Mouse (Mus musculus): ENCODE data around the gene Adamts8. TPM values are rescaled to one million over a fixed set of nuclear protein-coding genes. Genes with fewer than 3 reads are reported as not detected.

Gene Adamts8
- polyA plus RNA-seq, 1 experiment from 2014 or later, result 2.3 TPM

- ATAC-seq (ENCODE audit: low FRiP score, low read depth), result no peak
- H3K4me1 ChIP-seq (replicated peaks), result no peaks in the 10 kb centered on the region
- no peaks in the 10 kb centered on the region for H3K27me3 ChIP-seq
- no peak overlapping the region for H3K27ac ChIP-seq (replicated peaks)
- no peaks in the 10 kb centered on the region for H3K9me3 ChIP-seq
- no peaks in the 10 kb centered on the region for H3K36me3 ChIP-seq
- H3K4me3 ChIP-seq, result no peak overlapping the region
- H3K9ac ChIP-seq, result no peak overlapping the region
- WGBS, result 84% methylated on average over 5 of the region's 5 CpGs
- no peak overlapping the region for H3K4me2 ChIP-seq
These were observed 31.9 kb upstream of the Adamts8 start for GRCm38 (mm10) chr9:30910491-30910890.

GRCm38 (mm10) chr9:30912161-30912560 lies 30.2 kb upstream of the Adamts8 start:
- Histone ChIP-seq H3K4me3 (no peak overlapping the region), H3K27me3 (no peaks in the 10 kb centered on the region), H3K4me1 (replicated peaks) (no peaks in the 10 kb centered on the region), H3K4me2 (no peak overlapping the region), H3K27ac (replicated peaks) (no peak overlapping the region), H3K36me3 (no peaks in the 10 kb centered on the region), H3K9me3 (no peaks in the 10 kb centered on the region), H3K9ac (no peak overlapping the region)
- 87% methylated on average over 3 of the region's 3 CpGs for WGBS
- no peak for ATAC-seq (ENCODE audit: low FRiP score, low read depth)

- 86% methylated on average over 3 of the region's 3 CpGs for WGBS
- no peak for ATAC-seq (ENCODE audit: low FRiP score, low read depth)
- H3K9ac ChIP-seq, result no peak overlapping the region
These were observed 28.9 kb upstream of the Adamts8 start for GRCm38 (mm10) chr9:30913429-30913828.

GRCm38 (mm10) chr9:30914241-30914640 lies 28.1 kb upstream of the Adamts8 start:
- no peaks in the 10 kb centered on the region for H3K36me3 ChIP-seq
- H3K9ac ChIP-seq, result no peak overlapping the region
- H3K27me3 ChIP-seq, result no peaks in the 10 kb centered on the region
- no peak overlapping the region for H3K27ac ChIP-seq (replicated peaks)
- 94% methylated on average over 2 of the region's 2 CpGs for WGBS
- no peak overlapping the region for H3K4me3 ChIP-seq
- no peaks in the 10 kb centered on the region for H3K9me3 ChIP-seq
- ATAC-seq (ENCODE audit: low FRiP score, low read depth), result no peak
- no peak overlapping the region for H3K4me2 ChIP-seq
- peaks cover 10% of the 10 kb centered on the region for H3K4me1 ChIP-seq (replicated peaks)

More at GRCm38 (mm10) chr9:30913429-30913828, 28.9 kb upstream of the Adamts8 start:
- H3K27me3 ChIP-seq, result no peaks in the 10 kb centered on the region
- no peak overlapping the region for H3K4me2 ChIP-seq
- H3K9me3 ChIP-seq, result no peaks in the 10 kb centered on the region
- H3K27ac ChIP-seq (replicated peaks), result no peak overlapping the region
- no peaks in the 10 kb centered on the region for H3K36me3 ChIP-seq
- H3K4me3 ChIP-seq, result no peak overlapping the region
- peaks cover 3% of the 10 kb centered on the region for H3K4me1 ChIP-seq (replicated peaks)

GRCm38 (mm10) chr9:30916266-30916968 lies 25.9 kb upstream of the Adamts8 start:
- Histone ChIP-seq H3K9ac (no peak overlapping the region), H3K9me3 (no peaks in the 10 kb centered on the region), H3K27ac (replicated peaks) (no peak overlapping the region), H3K27me3 (peaks cover 5% of the 10 kb centered on the region; the same call in 1 of the 2 replicates), H3K4me3 (no peak overlapping the region), H3K4me2 (no peak overlapping the region), H3K4me1 (replicated peaks) (peaks cover 15% of the 10 kb centered on the region), H3K36me3 (no peaks in the 10 kb centered on the region)
- ATAC-seq (ENCODE audit: low FRiP score, low read depth), result no peak
- WGBS, result 88% methylated on average over 6 of the region's 6 CpGs

DNA sequence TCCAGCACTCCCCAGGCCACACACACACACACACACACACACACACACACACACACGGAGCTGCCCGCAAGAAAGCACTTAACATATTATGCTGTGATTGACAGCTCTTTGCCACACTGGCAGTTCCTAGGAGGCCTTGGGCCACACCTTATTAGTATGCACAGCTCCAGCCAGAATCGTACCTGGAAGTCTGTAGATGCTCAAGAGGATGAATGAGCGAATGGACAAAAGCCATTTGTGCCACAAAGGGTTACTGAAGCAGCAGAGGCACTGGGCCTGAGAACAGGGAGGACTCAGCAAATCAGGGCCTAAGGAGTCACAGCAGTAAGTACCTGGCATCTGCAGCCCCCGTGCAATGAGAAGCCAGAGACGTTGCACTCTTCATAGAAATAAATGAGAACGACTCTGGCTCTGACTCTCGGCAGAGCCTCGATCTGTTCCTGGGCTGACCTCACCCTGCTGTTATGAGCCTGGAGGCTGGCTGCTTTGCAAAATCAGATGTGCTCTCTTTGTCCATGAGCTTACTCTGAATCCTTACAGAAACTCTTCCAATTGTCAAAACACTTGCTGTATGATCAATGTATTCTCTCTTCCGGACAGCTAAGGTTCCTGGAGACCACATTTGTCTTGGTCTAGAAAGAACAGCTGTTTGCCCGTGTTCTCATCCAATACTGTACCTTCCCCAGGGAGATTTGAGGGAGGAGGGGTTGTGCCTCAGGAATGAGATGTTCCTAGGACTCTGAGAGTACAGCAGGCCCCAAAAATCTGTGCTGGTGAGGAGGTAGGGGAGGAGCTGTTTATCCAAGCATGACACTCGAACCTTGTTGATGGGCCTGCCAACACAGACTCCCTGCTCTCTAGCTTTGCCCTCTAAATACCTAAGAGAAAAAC lies 23.7 kb upstream of the Adamts8 start:
- H3K27ac ChIP-seq (replicated peaks), result no peak overlapping the region
- H3K36me3 ChIP-seq, result no peaks in the 10 kb centered on the region
- H3K27me3 ChIP-seq, result peaks cover 8% of the 10 kb centered on the region; the same call in 1 of the 2 replicates
- no peak for ATAC-seq (ENCODE audit: low FRiP score, low read depth)
- H3K4me1 ChIP-seq (replicated peaks), result peaks cover 28% of the 10 kb centered on the region
- WGBS, result 39% methylated on average over 12 of the region's 12 CpGs
- H3K9me3 ChIP-seq, result no peaks in the 10 kb centered on the region
- 0 out of 2 replicates have a peak overlapping the region, but pooled peaks have one; percentile 0 for H3K4me3 ChIP-seq
- peak overlapping the region; percentile 97 for H3K4me2 ChIP-seq
- H3K9ac ChIP-seq, result peak overlapping the region; percentile 12; the same call in 1 of the 2 replicates

DNA sequence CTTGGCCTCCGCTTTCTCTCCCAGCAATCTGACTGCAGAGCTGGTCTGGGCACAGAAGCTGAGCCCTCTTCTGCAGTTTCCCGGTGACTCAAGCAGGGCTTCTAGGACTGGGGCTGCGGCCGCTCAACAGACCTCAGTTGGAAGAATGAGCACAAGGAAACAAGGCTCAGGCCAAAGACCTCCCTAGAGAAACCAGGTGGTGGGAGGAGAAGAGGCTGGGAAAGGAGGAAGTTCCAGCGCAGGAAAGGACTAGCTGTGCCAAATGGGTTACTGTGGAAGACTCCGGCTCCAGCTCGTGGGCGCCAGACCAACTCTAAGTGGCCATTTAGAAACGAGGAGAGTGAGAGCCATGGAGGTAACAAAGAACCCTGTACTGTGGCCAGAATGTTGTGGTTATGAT lies 22.7 kb upstream of the Adamts8 start:
- H3K27ac ChIP-seq (replicated peaks), result no peak overlapping the region
- 86% methylated on average over 9 of the region's 9 CpGs for WGBS
- H3K36me3 ChIP-seq, result no peaks in the 10 kb centered on the region
- no peak overlapping the region for H3K4me3 ChIP-seq
- no peak for ATAC-seq (ENCODE audit: low FRiP score, low read depth)
- no peaks in the 10 kb centered on the region for H3K9me3 ChIP-seq
- H3K4me2 ChIP-seq, result peak overlapping the region; percentile 97; the same call in 1 of the 2 replicates
- peaks cover 9% of the 10 kb centered on the region; the same call in 1 of the 2 replicates for H3K27me3 ChIP-seq
- peaks cover 28% of the 10 kb centered on the region for H3K4me1 ChIP-seq (replicated peaks)
- H3K9ac ChIP-seq, result no peak overlapping the region

DNA sequence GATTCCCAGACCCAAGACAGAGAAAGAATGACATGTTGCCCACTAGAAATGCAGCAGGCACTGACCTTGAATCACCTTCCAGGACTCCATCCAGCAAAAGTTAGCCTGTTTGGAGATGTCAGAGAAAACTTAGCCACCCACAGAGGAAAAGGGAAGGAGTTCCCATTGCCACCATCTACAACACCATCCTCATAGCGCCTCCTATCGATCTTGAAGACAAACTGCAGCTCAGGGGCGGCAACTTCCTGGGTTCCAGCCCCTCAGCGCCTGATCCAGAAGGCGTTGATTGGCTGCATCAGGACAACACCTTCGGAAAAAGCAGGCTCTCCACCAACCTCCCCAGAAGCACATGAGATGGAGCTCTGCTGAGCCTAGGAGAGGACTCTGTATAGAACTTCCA lies 21.6 kb upstream of the Adamts8 start:
- peaks cover 9% of the 10 kb centered on the region; the same call in 1 of the 2 replicates for H3K27me3 ChIP-seq
- WGBS, result 24% methylated on average over 6 of the region's 6 CpGs
- H3K36me3 ChIP-seq, result no peaks in the 10 kb centered on the region
- peak overlapping the region; percentile 68 for H3K4me3 ChIP-seq
- no peaks in the 10 kb centered on the region for H3K9me3 ChIP-seq
- H3K9ac ChIP-seq, result no peak overlapping the region
- H3K4me1 ChIP-seq (replicated peaks), result peaks cover 28% of the 10 kb centered on the region
- H3K4me2 ChIP-seq, result peak overlapping the region; percentile 97
- ATAC-seq (ENCODE audit: low FRiP score, low read depth), result no peak
- no peak overlapping the region for H3K27ac ChIP-seq (replicated peaks)

DNA sequence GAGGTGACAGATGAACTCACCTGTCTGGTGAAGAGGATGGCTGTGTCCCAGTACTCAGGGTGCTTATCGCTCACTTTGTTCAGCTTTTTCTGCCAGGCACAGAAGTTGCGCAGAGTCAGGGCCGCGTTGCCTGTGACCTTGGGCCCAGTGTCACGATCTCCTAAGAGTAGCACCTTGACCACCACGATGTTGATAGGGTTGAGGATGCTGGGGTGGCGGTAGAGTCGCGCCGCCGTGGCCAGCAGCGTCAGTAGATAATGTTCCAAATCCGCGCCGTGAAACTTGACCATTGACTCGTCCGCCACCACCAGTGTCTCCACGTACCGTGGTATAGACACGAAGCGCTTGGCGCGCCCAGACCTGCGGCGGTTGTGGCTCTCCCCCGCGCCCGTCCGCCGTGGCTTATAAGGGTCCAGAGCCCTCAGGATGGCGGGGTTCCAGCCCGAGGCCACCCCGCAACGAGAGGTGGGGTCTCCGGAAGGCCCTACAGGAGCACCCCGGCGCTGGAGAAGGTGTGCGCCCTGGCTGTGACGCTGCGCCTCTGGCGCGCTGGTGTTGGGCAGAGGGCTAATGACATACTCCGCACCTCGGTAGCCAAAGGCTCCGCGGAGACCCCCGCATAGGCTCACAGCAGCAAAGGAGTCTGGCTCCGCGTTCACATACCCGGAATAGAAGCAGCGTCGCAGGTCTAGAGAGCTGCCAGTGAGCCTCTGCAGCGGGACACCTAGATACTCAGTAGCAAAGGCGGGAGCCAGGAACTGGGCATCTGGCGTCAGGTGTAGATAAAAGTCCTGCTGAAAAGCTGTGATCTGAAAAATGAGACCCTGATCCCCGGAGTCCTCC lies 20.9 kb upstream of the Adamts8 start:
- Histone ChIP-seq H3K27ac (replicated peaks) (peak overlapping the region; percentile 49; the same call in 1 of the 2 replicates), H3K27me3 (peaks cover 9% of the 10 kb centered on the region; the same call in 1 of the 2 replicates), H3K9ac (peak overlapping the region; percentile 51), H3K36me3 (no peaks in the 10 kb centered on the region), H3K4me1 (replicated peaks) (peaks cover 28% of the 10 kb centered on the region), H3K4me3 (peak overlapping the region; percentile 68), H3K4me2 (peak overlapping the region; percentile 97), H3K9me3 (no peaks in the 10 kb centered on the region)
- peak; percentile 57 for ATAC-seq (ENCODE audit: low FRiP score, low read depth)
- WGBS, result 6% methylated on average over 56 of the region's 56 CpGs

DNA sequence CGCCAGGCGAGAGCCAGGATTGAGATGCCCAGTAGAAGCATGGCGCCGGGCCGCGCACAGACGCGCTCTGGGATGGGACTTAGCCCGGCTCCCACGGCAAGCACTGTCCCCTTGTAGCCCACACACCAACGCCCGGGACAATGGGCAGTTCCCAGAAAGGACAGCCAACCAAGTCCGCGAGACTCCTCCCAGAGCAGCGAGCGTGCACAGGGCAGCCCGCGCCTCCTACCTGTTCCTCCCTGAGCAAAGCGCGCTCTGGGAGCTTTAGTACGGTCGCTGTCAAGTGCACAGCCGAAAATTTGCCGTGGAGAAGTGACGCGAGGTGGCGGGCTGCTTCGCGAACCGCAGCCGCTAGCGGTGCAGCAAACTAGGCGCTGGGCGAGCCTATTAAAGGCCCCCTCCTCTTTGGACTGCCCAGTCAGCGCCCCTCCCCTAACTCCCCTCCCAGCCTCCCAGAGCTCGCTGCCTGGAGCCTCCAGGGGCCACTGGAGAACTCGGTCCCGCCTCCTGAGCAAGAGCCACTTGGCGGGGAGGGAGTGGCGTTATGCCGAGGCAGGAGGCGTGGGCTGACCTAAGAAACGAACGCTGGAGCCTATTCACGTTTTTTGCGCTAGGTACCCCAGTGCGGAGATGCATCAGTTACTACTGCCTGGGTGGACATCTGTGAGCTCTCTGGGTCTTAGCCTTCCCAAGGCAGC lies 20.0 kb upstream of the Adamts8 start, which contains the start of gene Adamts15:
Gene Adamts15 (minus strand): TSS at position 256 of the 698 bp plus-strand sequence.
- Histone ChIP-seq H3K9me3 (no peaks in the 10 kb centered on the region), H3K9ac (peak within 1 kb of the TSS; percentile 51), H3K36me3 (no peaks in the 10 kb centered on the region), H3K4me1 (replicated peaks) (peaks cover 28% of the 10 kb centered on the region), H3K27ac (replicated peaks) (peak within 1 kb of the TSS; percentile 49), H3K4me3 (peak within 1 kb of the TSS; percentile 68), H3K27me3 (peaks cover 9% of the 10 kb centered on the region; the same call in 1 of the 2 replicates), H3K4me2 (peak within 1 kb of the TSS; percentile 97)
- peak; percentile 84 for ATAC-seq (ENCODE audit: low FRiP score, low read depth)
- under 1% methylated on average over 46 of the region's 47 CpGs for WGBS

DNA sequence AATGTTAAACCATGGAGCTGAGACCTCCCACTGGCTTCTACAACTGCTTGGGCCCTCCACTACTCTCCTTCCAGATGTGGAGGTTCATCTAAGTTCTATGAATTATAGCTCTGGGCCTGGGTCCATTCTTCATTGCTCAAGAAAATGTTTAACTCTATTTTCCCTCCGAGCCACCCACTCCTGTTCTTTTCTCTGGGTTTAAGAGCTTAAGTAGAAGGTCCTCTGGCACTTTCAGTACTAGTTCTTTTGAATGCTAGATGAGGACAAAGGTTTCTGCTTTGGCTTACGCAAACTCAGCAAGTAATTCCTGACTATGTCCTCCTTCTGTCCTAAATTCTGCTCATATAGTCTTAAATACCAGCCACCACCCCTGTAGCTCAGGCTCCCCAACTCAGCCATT lies 13.6 kb upstream of the Adamts8 start:
- no peaks in the 10 kb centered on the region for H3K9me3 ChIP-seq
- no peak overlapping the region for H3K9ac ChIP-seq
- H3K36me3 ChIP-seq, result no peaks in the 10 kb centered on the region
- H3K27ac ChIP-seq (replicated peaks), result no peak overlapping the region
- ATAC-seq (ENCODE audit: low FRiP score, low read depth), result no peak
- H3K4me3 ChIP-seq, result no peak overlapping the region
- WGBS, result 98% methylated on average over 2 of the region's 2 CpGs
- no peaks in the 10 kb centered on the region for H3K4me1 ChIP-seq (replicated peaks)
- no peak overlapping the region for H3K4me2 ChIP-seq
- no peaks in the 10 kb centered on the region for H3K27me3 ChIP-seq
